Mouse (Mus musculus) megakaryocyte-erythroid progenitor cell, adult 5-6 weeks (primary cell): ENCODE measurements around the gene Cacna1c. TPM values are rescaled to one million over a fixed set of nuclear protein-coding genes. Genes with fewer than 3 reads are reported as not detected.

Source experiments
- total RNA-seq, 2 experiments: library from RNA; stranded (forward) in 1 of 2; stranded (reverse) in 1 of 2; fragments of 200-1000, 215-1000 nt in 1 of 2; fragments of >200 nt in 1 of 2; fragmentation: Nextera tagmentation in 1 of 2; gene quantifications; 2 replicates each; pipeline ENCODE4 v1.2.3; 2014 to 2017

Gene Cacna1c
- total RNA-seq, 2 experiments from 2014 or later, result 0.33 TPM; not detected in 1

Other genes starting within 250 kb of the Cacna1c start
- gene Dcp1b, start 21.2 kb downstream of the Cacna1c start, total RNA-seq (2014; fragmentation: Nextera tagmentation), result 12.4 and 26.1 TPM in 2 replicates
- gene Dcp1b, start 21.2 kb downstream of the Cacna1c start, total RNA-seq (2017), result 9.7 and 11.9 TPM in 2 replicates
- 5.5 TPM in 1 of 2 replicates, not detected in the other for gene Cacna2d4, start 40.1 kb upstream of the Cacna1c start, total RNA-seq (2014; fragmentation: Nextera tagmentation)
- gene Cacna2d4, start 40.1 kb upstream of the Cacna1c start, total RNA-seq (2017), result 0.34 TPM in 1 of 2 replicates, not detected in the other
- not detected in 2 replicates for gene Lrtm2, start 134.3 kb upstream of the Cacna1c start, total RNA-seq (2014; fragmentation: Nextera tagmentation)
- 0.38 TPM in 1 of 2 replicates, not detected in the other for gene Lrtm2, start 134.3 kb upstream of the Cacna1c start, total RNA-seq (2017)
- 34.1 and 37.1 TPM in 2 replicates for gene Adipor2, start 221.3 kb upstream of the Cacna1c start, total RNA-seq (2014; fragmentation: Nextera tagmentation)
- gene Adipor2, start 221.3 kb upstream of the Cacna1c start, total RNA-seq (2017), result 65.9 and 73.1 TPM in 2 replicates